Mouse (Mus musculus): Measurements from ENCODE around the gene Camk2g. TPM values are rescaled to one million over a fixed set of nuclear protein-coding genes. Genes with fewer than 3 reads are reported as not detected.

The Camk2g gene
- total RNA-seq, 1 experiment = 28.7 TPM

- in situ Hi-C loops (cut with MboI; ENCODE audit: low sequenced_read_pairs in 2 of 2, unreplicated experiment in 2 of 2) = no loop called here
- TF ChIP-seq ZC3H11A (IDR thresholded peaks at IDR 0.05; ENCODE audit: borderline replicate concordance, low read depth, low read length) (no peak), CHD2 (IDR thresholded peaks at IDR 0.05; ENCODE audit: low read depth, low read length) (no peak), MAFK (IDR thresholded peaks at IDR 0.05; ENCODE audit: insufficient read depth, low read depth, low read length) (no peak), HCFC1 (IDR thresholded peaks at IDR 0.05; ENCODE audit: borderline replicate concordance, insufficient read depth, low read length) (no peak), ZNF384 (IDR thresholded peaks at IDR 0.05; ENCODE audit: low read depth, low read length) (no peak)
- no peak for DNase-seq (ENCODE audit: low read depth, low spot score)
- Histone ChIP-seq H3K9me3 (ENCODE audit: control insufficient read depth, insufficient read depth, low read depth, low read length) (no peaks in the 10 kb centered on the region), H3K4me1 (ENCODE audit: control insufficient read depth in 2 of 2, insufficient read depth in 2 of 2, low read length in 2 of 2, poor library complexity in 1 of 2) (peaks cover 0 to 7% of the 10 kb centered on the region in 2 experiments; a peak in 1 of 4 replicates), H3K27ac (ENCODE audit: insufficient read depth, low read depth, low read length, poor library complexity, severe bottlenecking) (no peak overlapping the region), H3K9ac (ENCODE audit: insufficient read depth, low read depth, low read length, poor library complexity, severe bottlenecking) (no peak overlapping the region), H3K36me3 (ENCODE audit: control insufficient read depth, insufficient read depth, low read length, poor library complexity, severe bottlenecking) (peaks cover 36% of the 10 kb centered on the region), H3K4me3 (ENCODE audit: insufficient read depth in 1 of 2, low read depth in 1 of 2, low read length in 2 of 2, poor library complexity in 1 of 2, severe bottlenecking in 1 of 2) (no peak overlapping the region)
Measured at GRCm38 (mm10) chr14:20758768-20759435, 35.0 kb downstream of the Camk2g start.

GRCm38 (mm10) chr14:20757370-20757907 lies 36.4 kb downstream of the Camk2g start:
- Histone ChIP-seq H3K4me1 (ENCODE audit: control insufficient read depth in 2 of 2, insufficient read depth in 2 of 2, low read length in 2 of 2, poor library complexity in 1 of 2) (peaks cover 0 to 5% of the 10 kb centered on the region in 2 experiments; a peak in 1 of 4 replicates), H3K27ac (ENCODE audit: insufficient read depth, low read depth, low read length, poor library complexity, severe bottlenecking) (no peak overlapping the region), H3K9ac (ENCODE audit: insufficient read depth, low read depth, low read length, poor library complexity, severe bottlenecking) (0 out of 2 replicates have a peak overlapping the region, but pooled peaks have one; percentile 22), H3K4me3 (ENCODE audit: insufficient read depth in 1 of 2, low read depth in 1 of 2, low read length in 2 of 2, poor library complexity in 1 of 2, severe bottlenecking in 1 of 2) (no peak overlapping the region; a peak in 1 of 4 replicates), H3K36me3 (ENCODE audit: control insufficient read depth, insufficient read depth, low read length, poor library complexity, severe bottlenecking) (peaks cover 31% of the 10 kb centered on the region), H3K9me3 (ENCODE audit: control insufficient read depth, insufficient read depth, low read depth, low read length) (no peaks in the 10 kb centered on the region)
- in situ Hi-C loops (cut with MboI; ENCODE audit: low sequenced_read_pairs in 2 of 2, unreplicated experiment in 2 of 2) = no loop called here
- no peak for DNase-seq (ENCODE audit: low read depth, low spot score)
- no peak for TF ChIP-seq CHD2 (IDR thresholded peaks at IDR 0.05; ENCODE audit: low read depth, low read length)
- no peak for TF ChIP-seq MAFK (IDR thresholded peaks at IDR 0.05; ENCODE audit: insufficient read depth, low read depth, low read length)
- TF ChIP-seq ZNF384 (IDR thresholded peaks at IDR 0.05; ENCODE audit: low read depth, low read length) = no peak
- no peak for TF ChIP-seq ZC3H11A (IDR thresholded peaks at IDR 0.05; ENCODE audit: borderline replicate concordance, low read depth, low read length)

GRCm38 (mm10) chr14:20753792-20754191 lies 40.1 kb downstream of the Camk2g start:
- Histone ChIP-seq H3K27ac (ENCODE audit: insufficient read depth, low read depth, low read length, poor library complexity, severe bottlenecking) (no peak overlapping the region), H3K36me3 (ENCODE audit: control insufficient read depth, insufficient read depth, low read length, poor library complexity, severe bottlenecking) (peaks cover 15% of the 10 kb centered on the region; the same call in 1 of the 2 replicates), H3K9ac (ENCODE audit: insufficient read depth, low read depth, low read length, poor library complexity, severe bottlenecking) (no peak overlapping the region), H3K9me3 (ENCODE audit: control insufficient read depth, insufficient read depth, low read depth, low read length) (no peaks in the 10 kb centered on the region), H3K4me3 (ENCODE audit: insufficient read depth in 1 of 2, low read depth in 1 of 2, low read length in 2 of 2, poor library complexity in 1 of 2, severe bottlenecking in 1 of 2) (no peak overlapping the region), H3K4me1 (ENCODE audit: control insufficient read depth in 2 of 2, insufficient read depth in 2 of 2, low read length in 2 of 2, poor library complexity in 1 of 2) (peaks cover 0 to 2% of the 10 kb centered on the region in 2 experiments; a peak in 1 of 4 replicates)
- no peak for TF ChIP-seq HCFC1 (IDR thresholded peaks at IDR 0.05; ENCODE audit: borderline replicate concordance, insufficient read depth, low read length)
- in situ Hi-C loops (cut with MboI; ENCODE audit: low sequenced_read_pairs in 2 of 2, unreplicated experiment in 2 of 2) = no loop called here
- DNase-seq (ENCODE audit: low read depth, low spot score) = no peak

- in situ Hi-C loops (cut with MboI; ENCODE audit: low sequenced_read_pairs in 2 of 2, unreplicated experiment in 2 of 2) = no loop called here
Measured at GRCm38 (mm10) chr14:20750503-20750902, 43.4 kb downstream of the Camk2g start.

More at GRCm38 (mm10) chr14:20750503-20750902, 43.4 kb downstream of the Camk2g start:
- Histone ChIP-seq H3K4me3 (ENCODE audit: insufficient read depth in 1 of 2, low read depth in 1 of 2, low read length in 2 of 2, poor library complexity in 1 of 2, severe bottlenecking in 1 of 2) (no peak overlapping the region), H3K9me3 (ENCODE audit: control insufficient read depth, insufficient read depth, low read depth, low read length) (no peaks in the 10 kb centered on the region), H3K27ac (ENCODE audit: insufficient read depth, low read depth, low read length, poor library complexity, severe bottlenecking) (no peak overlapping the region), H3K4me1 (ENCODE audit: control insufficient read depth in 2 of 2, insufficient read depth in 2 of 2, low read length in 2 of 2, poor library complexity in 1 of 2) (peaks cover 0 to 2% of the 10 kb centered on the region in 2 experiments; a peak in 1 of 4 replicates), H3K36me3 (ENCODE audit: control insufficient read depth, insufficient read depth, low read length, poor library complexity, severe bottlenecking) (peaks cover 5% of the 10 kb centered on the region; the same call in 1 of the 2 replicates), H3K9ac (ENCODE audit: insufficient read depth, low read depth, low read length, poor library complexity, severe bottlenecking) (no peak overlapping the region)
- DNase-seq (ENCODE audit: low read depth, low spot score) = no peak
- no peak for TF ChIP-seq ZC3H11A (IDR thresholded peaks at IDR 0.05; ENCODE audit: borderline replicate concordance, low read depth, low read length)
- TF ChIP-seq MAFK (IDR thresholded peaks at IDR 0.05; ENCODE audit: insufficient read depth, low read depth, low read length) = no peak
- TF ChIP-seq HCFC1 (IDR thresholded peaks at IDR 0.05; ENCODE audit: borderline replicate concordance, insufficient read depth, low read length) = no peak
- TF ChIP-seq ZNF384 (IDR thresholded peaks at IDR 0.05; ENCODE audit: low read depth, low read length) = no peak
- TF ChIP-seq CHD2 (IDR thresholded peaks at IDR 0.05; ENCODE audit: low read depth, low read length) = no peak
